In genomic region chr5:119434572-119434971, GRCm38 (mm10) we compare ENCODE assay signal across 16 mouse cellular contexts.
"Had no signal": no experiment of that assay in that cellular context is flagged by ENCODE, and none has a peak within 500 bp of the region (broad histone marks: within the 10 kb centered on the region; RNA-seq: fewer than 3 reads in every experiment).

No protein-coding gene starts in this region.

- H3K4me2 ChIP-seq: lung, embryonic 14.5 days; midbrain, embryonic 12.5 days; neural tube, embryonic 13.5 days; neural tube, embryonic 15.5 days; stomach, embryonic 15.5 days had no signal

- H3K4me3 ChIP-seq: midbrain, embryonic 10.5 days; midbrain, embryonic 12.5 days; myocyte; neural tube, embryonic 13.5 days; neural tube, embryonic 15.5 days; stomach, embryonic 15.5 days had no signal

- H3K9me3 ChIP-seq: midbrain, embryonic 10.5 days; midbrain, embryonic 12.5 days; neural tube, embryonic 15.5 days; stomach, embryonic 15.5 days had no signal

- DNase-seq: lung, adult 18-20 months; lung, embryonic 14.5 days; lung, postnatal 10 days; lung, postnatal 4 days; right cerebral cortex, postnatal 14 days; thymus, adult 2 months; thymus, postnatal 25 days; thymus, postnatal 4 days had no signal

- H3K9ac ChIP-seq: lung, embryonic 14.5 days; midbrain, embryonic 12.5 days; neural tube, embryonic 13.5 days; neural tube, embryonic 15.5 days; stomach, embryonic 15.5 days had no signal

- H3K4me1 ChIP-seq: midbrain, embryonic 10.5 days; midbrain, embryonic 12.5 days; neural tube, embryonic 13.5 days; neural tube, embryonic 15.5 days; stomach, embryonic 15.5 days had no signal

- ATAC-seq: midbrain, embryonic 16.5 days had no signal

- H3K36me3 ChIP-seq: midbrain, embryonic 10.5 days; midbrain, embryonic 12.5 days; neural tube, embryonic 13.5 days; neural tube, embryonic 15.5 days; stomach, embryonic 15.5 days had no signal

- H3K27ac ChIP-seq: midbrain, embryonic 10.5 days; midbrain, embryonic 12.5 days; neural tube, embryonic 13.5 days; neural tube, embryonic 15.5 days; stomach, embryonic 15.5 days; stomach, postnatal 0 days had no signal

- H3K27me3 ChIP-seq: midbrain, embryonic 12.5 days; neural tube, embryonic 13.5 days; neural tube, embryonic 15.5 days; stomach, embryonic 15.5 days had no signal
